Mouse (Mus musculus) ES-E14 (cell line): ENCODE data around the gene Tshz3. TPM values are rescaled to one million over a fixed set of nuclear protein-coding genes. Genes with fewer than 3 reads are reported as not detected.

Source experiments
- DNase-seq: peaks from one replicate; pipeline ENCODE4 v3.0.0-alpha.2; 2013; ENCODE audit warnings: low read depth, low spot score
- H3K27ac ChIP-seq: 2 replicates; pipeline ENCODE4 v1.5.1; 2012; ENCODE audit warnings: low read depth, mild to moderate bottlenecking, low read length, moderate library complexity, mixed read lengths; ENCODE audit not compliant: poor library complexity, insufficient read depth, severe bottlenecking
- H3K36me3 ChIP-seq: 2 replicates; pipeline ENCODE4 v1.6.1; 2012; ENCODE audit warnings: mild to moderate bottlenecking, low read length, moderate library complexity, mixed read lengths; ENCODE audit not compliant: control insufficient read depth, poor library complexity, insufficient read depth, severe bottlenecking
- H3K4me1 ChIP-seq, 2 experiments: fragments of 150-350 bp in 1 of 2; sonication (generic) in 1 of 2; 2 replicates each; pipeline ENCODE4 v1.6.1; 2012; ENCODE audit warnings: low read length in 2 of 2, mild to moderate bottlenecking in 1 of 2, mixed read lengths in 1 of 2; ENCODE audit not compliant: control insufficient read depth in 2 of 2, insufficient read depth in 2 of 2, poor library complexity in 1 of 2
- H3K4me3 ChIP-seq, 2 experiments: fragments of 150-350 bp in 1 of 2; sonication (generic) in 1 of 2; 2 replicates each; pipeline ENCODE4 v1.5.1; 2012; ENCODE audit warnings: low read length in 2 of 2, low read depth in 1 of 2, mild to moderate bottlenecking in 1 of 2, mixed read lengths in 1 of 2; ENCODE audit not compliant: insufficient read depth in 1 of 2, poor library complexity in 1 of 2, severe bottlenecking in 1 of 2
- H3K9ac ChIP-seq: 2 replicates; pipeline ENCODE4 v1.6.1; 2012; ENCODE audit warnings: low read depth, mild to moderate bottlenecking, low read length, mixed read lengths; ENCODE audit not compliant: poor library complexity, insufficient read depth, severe bottlenecking
- H3K9me3 ChIP-seq: fragments of 150-350 bp; sonication (generic); 2 replicates; pipeline ENCODE4 v1.6.1; 2012; ENCODE audit warnings: low read depth, mild to moderate bottlenecking, low read length; ENCODE audit not compliant: control insufficient read depth, insufficient read depth
- CHD2 ChIP-seq: IDR thresholded peaks from 2 replicates; pipeline ENCODE4 v1.6.1; 2014; ENCODE audit warnings: mild to moderate bottlenecking, low read depth, low read length, inconsistent platforms
- HCFC1 ChIP-seq: IDR thresholded peaks from 2 replicates; pipeline ENCODE4 v1.6.1; 2012; ENCODE audit warnings: low read length, inconsistent platforms, borderline replicate concordance; ENCODE audit not compliant: insufficient read depth
- MAFK ChIP-seq: IDR thresholded peaks from 2 replicates; pipeline ENCODE4 v1.6.1; 2014; ENCODE audit warnings: mild to moderate bottlenecking, low read depth, low read length, inconsistent platforms; ENCODE audit not compliant: insufficient read depth
- ZC3H11A ChIP-seq: IDR thresholded peaks from 2 replicates; pipeline ENCODE4 v1.6.1; 2012; ENCODE audit warnings: low read depth, mild to moderate bottlenecking, inconsistent platforms, low read length, borderline replicate concordance
- ZNF384 ChIP-seq: IDR thresholded peaks from 2 replicates; pipeline ENCODE4 v1.6.1; 2012; ENCODE audit warnings: low read depth, low read length, inconsistent platforms
- in situ Hi-C, 2 experiments: fragments of 600-800 bp; cut with MboI; formaldehyde crosslinking; loops; one replicate each; pipeline ENCODE4 v1.15.1; 2025; ENCODE audit warnings: low sequenced_read_pairs in 2 of 2, inconsistent platforms in 1 of 2; ENCODE audit not compliant: unreplicated experiment in 2 of 2
- total RNA-seq: library from RNA; depleted of rRNA; stranded (reverse); fragments of 300-350 nt; gene quantifications from 2 replicates; pipeline ENCODE4 v1.2.3, GENCODE M21; 2012

The Tshz3 gene
- total RNA-seq, 1 experiment, result 1.6 TPM

DNA sequence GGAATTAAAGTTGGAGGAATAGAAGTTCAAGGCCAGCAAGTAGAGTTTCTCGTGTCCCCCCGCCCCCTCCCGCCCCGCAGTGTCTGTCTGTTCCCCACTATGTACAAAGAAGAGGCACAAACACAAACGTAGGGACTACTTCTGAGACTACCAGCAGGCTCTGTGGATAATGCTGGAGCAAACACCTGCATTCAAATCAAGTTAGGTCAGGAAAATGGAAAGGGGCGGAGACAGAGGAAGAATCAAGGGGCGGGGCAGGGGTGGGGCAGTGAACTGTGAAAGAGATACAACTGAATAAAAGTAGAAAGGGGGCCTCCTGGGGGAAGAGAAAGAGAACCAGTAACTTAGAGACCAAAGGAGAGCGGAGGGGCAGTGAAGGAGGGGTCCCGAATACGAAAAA is 19.4 kb upstream of the Tshz3 start:
- H3K27ac ChIP-seq, result peak overlapping the region; percentile 74
- peak overlapping the region in 1 of 2 experiments; percentile 35; a peak in 3 of 4 replicates for H3K4me3 ChIP-seq
- H3K4me1 ChIP-seq, result peaks cover 5 to 20% of the 10 kb centered on the region in 2 experiments
- in situ Hi-C loops, result loop anchor here (25.0 kb wide), 1 partner anchor 1084 kb away; the partner anchor contains the start of gene Zfp536 (in 2 of the 2)
- no peaks in the 10 kb centered on the region for H3K9me3 ChIP-seq
- no peak for TF ChIP-seq ZC3H11A
- H3K36me3 ChIP-seq, result no peaks in the 10 kb centered on the region
- 0 out of 2 replicates have a peak overlapping the region, but pooled peaks have one; percentile 33 for H3K9ac ChIP-seq
- DNase-seq, result no peak

DNA sequence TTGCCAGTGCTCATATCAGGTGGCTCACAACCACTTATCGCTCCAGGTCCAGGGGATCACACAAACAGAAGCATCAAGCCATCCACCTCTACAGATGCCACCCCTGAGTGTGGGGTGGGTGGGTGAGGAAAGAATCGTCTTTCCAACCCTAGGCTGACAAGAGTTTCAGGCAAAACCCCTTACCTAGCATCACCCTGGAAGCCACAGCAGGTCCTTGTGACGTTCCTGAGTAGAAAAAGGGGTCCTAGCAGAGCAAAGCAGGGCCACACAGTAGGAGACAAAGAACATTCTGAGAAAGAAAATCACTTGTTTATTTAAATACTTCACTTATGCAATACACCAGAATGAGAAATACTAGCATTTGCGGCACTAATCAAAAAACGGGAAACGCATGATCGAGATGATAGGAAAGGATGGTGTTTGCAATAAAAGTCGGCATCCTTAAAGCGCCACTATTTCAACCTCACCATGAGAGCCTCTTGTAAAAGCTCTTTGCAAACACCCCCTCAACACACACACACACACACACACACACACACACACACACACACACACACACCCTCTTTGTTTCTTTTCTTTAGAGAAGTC is 18.8 kb upstream of the Tshz3 start:
- DNase-seq, result no peak
- H3K4me3 ChIP-seq, result peak overlapping the region; percentile 15 to 35; a peak in 3 of 4 replicates
- 0 out of 2 replicates have a peak overlapping the region, but pooled peaks have one; percentile 33 for H3K9ac ChIP-seq
- H3K36me3 ChIP-seq, result no peaks in the 10 kb centered on the region
- in situ Hi-C loops, result loop anchor here (25.0 kb wide), 1 partner anchor 1083 kb away; the partner anchor contains the start of gene Zfp536 (in 2 of the 2)
- H3K4me1 ChIP-seq, result peaks cover 5 to 20% of the 10 kb centered on the region in 2 experiments
- TF ChIP-seq CHD2 (no peak), ZNF384 (no peak), ZC3H11A (no peak), HCFC1 (no peak), MAFK (no peak)
- peak overlapping the region; percentile 74 for H3K27ac ChIP-seq
- H3K9me3 ChIP-seq, result no peaks in the 10 kb centered on the region

DNA sequence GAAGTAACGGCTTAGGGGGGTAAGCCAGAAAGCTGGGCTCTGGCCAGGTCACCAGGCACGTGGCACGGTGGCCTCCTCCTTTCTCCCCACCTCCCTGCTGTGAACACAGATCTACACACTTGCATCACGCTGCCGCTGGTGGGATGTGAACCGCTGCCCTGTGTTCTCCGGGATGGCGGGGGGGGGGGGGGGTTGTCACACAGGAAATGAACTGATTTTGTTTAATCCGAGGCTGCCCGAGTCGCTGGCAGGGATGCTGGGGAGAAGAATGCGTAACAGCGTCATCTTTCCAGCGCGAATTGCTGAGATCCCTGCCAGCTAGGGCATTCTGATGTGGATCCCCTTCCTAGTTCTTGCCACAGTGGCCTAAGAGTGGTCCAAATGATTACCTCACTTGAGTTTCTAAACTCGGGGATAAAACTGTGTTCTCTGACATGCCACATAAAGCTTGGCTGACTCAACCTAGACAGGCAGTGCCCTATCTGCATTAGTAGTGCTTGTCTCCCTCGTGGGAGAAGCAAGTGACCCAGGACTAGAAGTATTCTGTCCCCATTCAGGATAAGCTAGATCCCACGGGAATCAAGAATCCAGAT is 18.0 kb upstream of the Tshz3 start:
- DNase-seq, result no peak
- in situ Hi-C loops, result loop anchor here (25.0 kb wide), 1 partner anchor 1082 kb away; the partner anchor contains the start of gene Zfp536 (in 2 of the 2)
- Histone ChIP-seq H3K9me3 (no peaks in the 10 kb centered on the region), H3K9ac (no peak overlapping the region; the same call in 1 of the 2 replicates), H3K36me3 (no peaks in the 10 kb centered on the region), H3K27ac (no peak overlapping the region), H3K4me1 (peaks cover 5 to 20% of the 10 kb centered on the region in 2 experiments), H3K4me3 (no peak overlapping the region)
- no peak for TF ChIP-seq CHD2
- TF ChIP-seq ZC3H11A, result no peak
- TF ChIP-seq ZNF384, result no peak
- no peak for TF ChIP-seq MAFK
- TF ChIP-seq HCFC1, result no peak

DNA sequence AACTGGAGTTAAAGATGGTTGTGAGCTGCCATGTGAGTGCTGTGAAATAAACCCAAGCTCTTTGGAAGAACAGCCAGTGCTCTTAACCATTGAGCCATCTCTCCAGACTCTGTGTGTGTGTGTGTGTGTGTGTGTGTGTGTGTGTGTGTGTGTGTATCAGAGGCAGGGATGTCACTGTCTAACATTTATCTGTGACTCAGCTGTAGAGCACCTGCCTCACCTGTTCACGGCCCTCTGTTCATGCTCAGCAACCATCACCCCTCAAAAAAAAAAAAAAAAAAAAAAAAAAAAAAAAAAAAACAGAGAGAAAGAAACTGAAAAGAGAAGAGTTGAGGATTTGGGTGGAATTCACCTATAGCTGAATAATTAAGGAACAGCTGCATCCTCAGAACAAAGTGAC is 10.4 kb upstream of the Tshz3 start:
- TF ChIP-seq ZC3H11A (no peak), HCFC1 (no peak), MAFK (no peak), ZNF384 (no peak), CHD2 (no peak)
- Histone ChIP-seq H3K27ac (no peak overlapping the region), H3K4me3 (no peak overlapping the region), H3K36me3 (no peaks in the 10 kb centered on the region), H3K9me3 (no peaks in the 10 kb centered on the region), H3K4me1 (peaks cover 0 to 5% of the 10 kb centered on the region in 2 experiments; a peak in 1 of 4 replicates), H3K9ac (no peak overlapping the region)
- in situ Hi-C loops, result loop anchor here (25.0 kb wide), 1 partner anchor 1075 kb away; the partner anchor contains the start of gene Zfp536 (in 2 of the 2)
- no peak for DNase-seq
